Mouse (Mus musculus): ENCODE measurements around the gene Ankrd33b.

Gene Ankrd33b

DNA sequence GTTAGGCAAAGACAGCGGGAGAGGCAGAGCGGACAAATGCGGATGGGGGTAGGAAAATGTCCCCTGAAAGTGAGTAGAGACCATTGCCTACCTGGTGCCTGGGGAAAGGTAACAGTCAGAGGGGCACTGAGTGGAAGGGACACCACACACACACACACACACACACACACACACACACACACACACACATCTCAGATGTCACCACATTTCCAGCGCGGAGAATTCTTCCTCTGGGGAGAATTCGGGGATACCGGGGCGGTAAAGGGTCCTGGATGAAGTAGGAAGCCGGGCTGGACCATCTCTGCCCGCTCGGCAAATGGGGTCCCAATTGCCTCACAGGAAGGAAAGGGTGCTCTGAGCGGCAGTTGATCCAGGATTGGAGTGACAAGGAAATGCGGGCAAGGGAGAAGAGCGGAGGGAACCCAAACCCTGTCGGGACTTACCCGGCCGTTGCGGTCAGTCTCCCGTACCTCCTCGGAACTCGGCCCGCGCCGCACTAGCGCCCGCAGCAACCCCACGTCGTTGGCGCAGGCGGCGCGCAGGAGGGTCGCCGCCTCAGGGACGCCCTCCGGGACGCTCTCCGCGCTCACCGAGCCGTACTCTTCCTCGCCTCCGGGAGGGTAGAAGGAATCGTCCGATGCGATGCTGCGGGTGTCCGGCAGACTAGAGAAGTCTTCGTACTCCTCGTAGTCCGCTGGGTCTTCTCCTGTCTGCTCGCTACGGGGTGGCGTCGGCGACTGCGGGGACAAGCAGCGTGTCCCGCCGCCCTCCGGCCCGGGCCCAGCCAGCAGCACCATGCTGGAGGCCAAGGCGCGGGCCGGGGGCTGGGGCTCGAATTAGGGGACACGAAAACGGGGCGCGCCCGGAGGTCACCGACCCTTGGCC lies 688 bp downstream of the Ankrd33b start:
- DNase-seq, result peak; percentile 50

DNA sequence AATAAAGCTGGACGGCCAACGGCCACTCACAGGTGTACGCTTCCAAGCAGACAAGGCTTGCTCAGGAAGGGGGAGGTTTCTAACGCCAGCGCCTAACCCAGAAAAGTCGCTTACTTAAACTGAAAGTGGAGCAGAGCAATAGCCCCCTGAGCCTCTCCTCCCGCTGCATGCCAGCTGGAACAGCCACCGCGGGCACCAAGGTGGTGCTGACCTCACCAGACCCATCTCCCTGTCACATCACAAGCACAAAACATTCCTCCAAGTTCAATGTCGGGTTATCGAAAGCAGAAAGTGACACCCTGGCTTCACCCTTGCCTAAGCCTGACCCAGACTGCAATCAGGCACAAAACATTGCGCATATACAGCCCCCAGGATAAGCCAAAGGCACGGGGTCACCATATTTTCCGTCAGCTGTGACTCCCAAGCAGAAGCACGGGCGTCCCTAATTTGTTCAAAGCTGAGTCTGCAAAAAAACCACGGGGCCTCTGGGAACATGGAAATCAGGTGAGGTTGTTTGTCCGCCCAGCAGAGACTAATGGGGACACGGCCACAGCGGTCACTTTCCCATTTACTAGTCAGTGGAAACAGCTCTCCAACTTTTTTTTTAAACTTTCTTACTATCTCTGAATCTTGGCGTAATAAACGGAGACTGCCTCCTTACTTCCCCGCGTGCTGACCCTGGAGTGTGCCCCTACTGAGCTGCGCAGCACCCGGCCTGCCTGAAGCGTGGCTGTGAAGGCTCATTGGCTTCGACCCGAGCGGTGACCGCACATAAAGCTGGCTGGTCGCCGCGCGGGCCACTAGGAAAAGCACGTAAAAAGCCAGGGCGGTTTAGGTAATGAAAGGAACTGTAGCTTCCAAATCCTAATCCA lies 1.6 kb downstream of the Ankrd33b start:
- DNase-seq, result peak; percentile 58

DNA sequence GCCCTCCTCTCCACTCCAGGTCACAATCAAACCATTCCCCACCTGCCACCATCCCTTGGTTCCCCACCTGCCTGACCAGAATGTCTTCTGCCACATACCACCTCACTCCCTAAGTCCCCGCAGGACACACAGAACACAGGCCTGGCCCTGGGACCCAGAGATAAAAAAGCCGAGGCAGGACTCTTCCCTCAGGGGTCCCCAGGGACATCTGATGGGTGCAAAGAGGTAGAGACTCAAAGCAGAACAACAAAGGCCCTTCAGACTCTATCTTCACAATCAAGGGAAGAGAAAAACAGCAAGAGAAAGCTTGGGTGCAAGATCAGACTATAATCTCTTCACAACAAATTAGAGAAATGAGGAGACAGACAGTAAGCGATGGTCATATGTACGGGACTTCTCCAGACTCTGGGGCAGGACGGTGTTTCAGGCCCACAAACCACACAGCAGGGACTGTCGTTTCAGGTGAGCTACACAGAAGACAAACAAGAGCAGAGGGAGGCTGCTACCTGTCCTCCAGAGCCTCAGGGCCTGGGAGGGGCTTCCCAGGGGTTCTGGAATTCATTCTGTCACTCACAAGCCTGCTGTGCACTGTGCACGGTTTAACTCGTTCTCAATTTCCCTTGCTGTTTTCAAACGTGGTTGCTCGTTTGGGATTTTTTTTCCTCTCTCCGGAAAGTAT lies 2.3 kb downstream of the Ankrd33b start:
- DNase-seq, result no peak

DNA sequence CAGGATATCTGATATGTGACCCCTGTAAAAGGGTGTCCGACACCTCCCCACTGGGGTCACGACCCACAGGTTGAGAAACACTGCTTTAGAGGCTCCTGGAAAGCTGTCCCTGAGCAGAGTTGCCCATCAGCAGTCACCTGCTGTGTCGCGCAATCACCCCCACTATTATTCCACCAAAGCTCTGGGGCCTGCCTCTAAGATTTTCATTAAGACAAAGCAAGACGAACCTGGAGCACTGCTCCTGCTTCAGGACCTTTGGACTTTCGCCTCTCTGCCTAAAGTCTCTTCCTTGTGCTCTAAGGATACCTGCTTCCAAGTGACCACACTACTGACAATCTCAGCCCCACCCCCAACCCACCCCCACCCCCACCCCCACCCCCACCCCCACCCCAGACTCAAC lies 3.1 kb downstream of the Ankrd33b start:
- DNase-seq, result no peak

DNA sequence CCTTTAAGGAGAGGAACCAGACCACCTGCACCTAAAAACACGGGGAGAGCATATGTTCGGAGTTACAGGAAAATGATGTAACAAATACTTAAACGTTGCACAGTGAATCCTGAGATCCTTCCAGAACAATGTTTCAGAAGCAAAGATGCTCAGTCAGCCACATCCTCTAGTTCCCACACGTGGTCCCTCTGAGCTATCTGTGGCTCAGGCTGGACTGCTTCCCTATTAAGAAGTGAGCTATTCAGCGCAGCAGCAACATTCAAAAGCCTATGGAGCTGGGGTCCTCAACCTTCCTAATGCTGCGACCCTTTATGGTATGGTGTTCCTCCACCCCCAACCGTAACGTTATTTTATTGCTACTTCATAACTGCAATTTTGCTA lies 3.6 kb downstream of the Ankrd33b start:
- DNase-seq, result no peak

DNA sequence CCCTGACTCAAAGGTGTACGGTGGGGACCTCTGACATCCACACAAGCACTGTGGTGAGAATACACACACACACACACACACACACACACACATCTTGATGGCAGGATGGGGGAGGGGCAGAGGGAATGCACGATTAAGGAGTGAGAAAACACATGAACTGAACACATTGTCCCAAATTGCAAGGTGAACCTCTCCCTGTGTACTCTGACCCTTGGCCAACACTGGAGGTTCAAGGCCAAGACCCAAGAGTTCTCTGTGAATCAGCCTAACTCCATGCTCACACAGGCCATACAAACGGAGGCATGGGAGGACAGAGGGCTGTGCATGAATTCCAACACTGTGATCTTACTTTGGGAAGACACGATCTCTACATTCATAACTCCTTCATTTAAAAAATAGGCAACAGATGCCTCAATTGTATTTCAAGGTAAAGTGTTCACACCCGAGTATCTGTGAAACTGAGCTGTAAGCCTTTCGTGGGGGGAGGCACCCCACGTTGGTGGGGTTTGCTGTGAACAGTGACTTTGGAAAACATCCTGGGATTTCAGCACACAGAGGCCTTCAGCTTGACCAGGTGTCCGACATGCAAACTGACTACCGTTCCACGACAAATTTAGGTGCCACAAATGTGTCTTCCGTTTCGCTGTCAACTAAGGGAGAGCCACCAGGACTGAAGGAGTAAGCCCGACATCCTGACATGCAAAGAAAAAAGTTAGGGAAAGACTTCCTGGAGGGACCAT lies 4.1 kb downstream of the Ankrd33b start:
- no peak for DNase-seq

DNA sequence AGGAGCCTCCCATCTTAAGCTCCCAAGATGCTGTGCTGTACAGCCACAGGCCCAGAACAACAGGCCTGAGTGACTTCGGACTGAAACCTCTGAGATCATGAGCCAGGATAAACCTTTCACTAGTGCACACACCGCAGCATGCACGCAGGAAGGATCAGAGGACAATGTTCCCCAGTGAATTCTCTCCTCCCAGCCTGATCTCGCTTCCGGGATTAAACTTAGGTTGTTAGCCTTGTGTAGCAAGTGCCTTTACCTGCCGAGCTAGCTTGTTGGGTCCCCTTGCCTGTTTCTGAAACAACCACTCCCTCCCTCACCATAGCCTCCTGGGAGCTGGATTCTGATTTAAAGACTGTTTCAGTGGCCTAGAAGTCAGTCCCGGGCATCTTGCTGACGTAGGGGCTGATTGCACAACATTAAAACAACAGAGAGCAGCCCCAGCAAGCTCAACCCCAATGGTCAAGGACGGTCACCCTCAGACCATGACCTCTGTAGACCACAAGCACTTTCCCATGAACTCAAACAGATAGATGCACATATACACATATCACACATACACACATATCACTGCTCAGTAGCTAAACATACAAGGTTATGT lies 6.2 kb downstream of the Ankrd33b start:
- no peak for DNase-seq

DNA sequence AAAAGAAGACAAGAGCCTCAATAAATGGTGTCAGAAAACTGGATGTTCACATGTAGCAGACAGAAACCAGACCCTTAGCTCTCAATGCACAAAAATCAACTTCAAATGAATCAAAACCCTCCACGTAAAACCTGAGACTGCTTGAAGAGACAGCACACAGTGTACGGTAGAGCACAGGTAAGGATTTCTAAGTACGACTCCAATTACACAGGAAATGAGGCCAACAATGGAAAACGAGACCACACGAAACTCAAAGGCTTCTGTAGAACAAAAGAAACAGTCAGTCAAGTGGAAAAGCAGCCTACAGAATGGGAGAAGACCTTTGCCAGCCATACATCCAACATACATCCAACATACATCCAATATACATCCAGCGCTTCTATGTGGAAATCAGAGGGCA lies 6.9 kb downstream of the Ankrd33b start:
- no peak for DNase-seq

DNA sequence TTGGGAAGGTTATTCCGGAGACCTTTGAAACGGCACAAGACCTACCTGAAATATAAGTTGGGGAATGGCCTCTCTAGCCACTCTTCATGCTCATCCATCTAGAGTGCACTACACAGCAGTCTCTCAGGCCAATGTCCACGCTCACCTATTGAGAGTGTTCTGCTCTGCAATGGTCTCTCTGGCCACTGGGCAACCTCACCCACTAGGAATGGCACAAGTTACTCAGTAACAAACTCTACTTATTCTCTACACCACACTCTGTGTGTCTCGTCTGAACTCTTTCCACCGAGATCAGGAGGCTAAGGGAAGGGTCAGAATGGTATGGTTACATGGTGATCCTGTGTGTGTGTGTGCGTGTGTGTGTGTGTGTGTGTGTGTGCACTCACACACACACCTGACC lies 7.7 kb downstream of the Ankrd33b start:
- DNase-seq, result no peak

DNA sequence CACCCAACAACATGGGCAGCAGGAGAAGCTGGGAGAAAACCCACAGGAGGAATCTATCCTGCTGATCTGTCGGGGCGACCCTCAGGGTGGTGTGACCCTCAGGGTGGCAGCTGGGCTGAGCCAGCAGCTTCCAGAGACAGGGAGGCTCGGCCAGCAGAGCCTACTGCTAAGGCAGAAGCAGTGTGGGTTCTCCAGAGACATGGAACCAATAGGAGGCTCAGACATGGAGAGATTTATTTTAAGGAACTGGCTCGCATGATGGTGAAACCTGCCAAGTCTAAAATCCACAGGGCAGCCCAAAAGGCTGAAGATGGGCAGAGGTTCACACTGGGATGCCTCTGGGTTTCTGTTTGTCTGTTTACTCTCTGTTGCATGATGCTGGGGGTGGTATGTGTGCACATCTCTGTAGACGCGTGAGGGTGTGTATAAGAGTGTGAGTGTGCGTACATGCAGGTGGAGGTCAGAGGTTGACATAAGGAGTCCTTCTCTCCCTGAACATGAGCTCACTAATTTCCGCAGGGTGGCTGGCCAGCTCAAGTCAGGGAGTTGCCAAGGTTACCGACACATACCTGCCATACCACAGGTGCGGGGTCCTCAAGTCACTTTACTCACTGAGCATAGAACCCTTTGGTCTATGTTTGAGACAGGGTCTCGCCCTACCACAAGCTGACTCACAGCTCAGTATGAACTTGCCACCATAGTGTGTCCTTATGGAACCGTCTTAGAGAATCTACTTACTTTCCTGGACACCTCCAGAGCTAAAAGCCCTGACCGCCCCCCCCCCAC lies 14.8 kb downstream of the Ankrd33b start:
- no peak for DNase-seq

DNA sequence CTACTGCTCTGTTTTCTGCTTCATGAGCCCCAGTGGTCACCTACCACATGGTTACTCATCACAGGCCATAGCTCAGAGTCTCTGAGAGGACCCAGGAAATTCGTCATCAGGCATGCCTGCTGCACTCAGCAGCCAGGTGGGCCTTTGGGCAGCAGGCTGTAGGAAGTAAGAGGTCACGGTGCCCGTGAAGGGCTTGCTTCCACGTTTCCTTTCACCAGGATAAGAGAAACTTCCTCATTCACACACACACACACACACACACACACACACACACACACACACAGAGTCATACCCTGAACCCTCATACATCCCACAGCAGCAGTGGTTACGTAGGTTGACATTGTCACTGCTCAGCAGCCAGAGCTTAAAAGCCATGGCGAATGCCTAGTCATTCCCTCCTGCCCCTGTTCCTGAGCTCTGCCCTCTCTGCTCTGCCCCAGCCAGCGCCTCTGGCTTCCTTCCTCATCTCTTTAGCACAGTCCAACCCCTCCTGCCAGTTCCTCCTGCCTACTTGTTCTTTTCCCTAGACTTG lies 17.6 kb downstream of the Ankrd33b start:
- no peak for DNase-seq

DNA sequence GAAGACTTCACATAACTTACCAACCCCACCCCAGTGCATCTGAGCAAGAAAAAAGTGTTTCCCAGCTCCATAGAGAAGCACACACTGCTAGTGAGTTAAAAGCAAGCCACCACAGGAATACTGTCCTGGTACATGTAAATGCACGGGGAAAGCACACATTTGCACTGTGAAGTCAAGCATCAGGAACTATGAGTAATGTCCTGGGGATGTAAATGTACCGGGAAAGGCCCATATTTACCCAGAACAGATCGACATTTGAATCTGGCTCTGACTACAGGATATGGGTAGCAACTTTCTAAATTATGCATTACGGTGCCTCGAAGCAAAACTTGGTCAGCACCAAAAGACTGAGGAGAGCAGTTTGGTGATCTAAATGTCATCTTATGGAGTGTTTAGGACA lies 18.5 kb downstream of the Ankrd33b start:
- no peak for DNase-seq

DNA sequence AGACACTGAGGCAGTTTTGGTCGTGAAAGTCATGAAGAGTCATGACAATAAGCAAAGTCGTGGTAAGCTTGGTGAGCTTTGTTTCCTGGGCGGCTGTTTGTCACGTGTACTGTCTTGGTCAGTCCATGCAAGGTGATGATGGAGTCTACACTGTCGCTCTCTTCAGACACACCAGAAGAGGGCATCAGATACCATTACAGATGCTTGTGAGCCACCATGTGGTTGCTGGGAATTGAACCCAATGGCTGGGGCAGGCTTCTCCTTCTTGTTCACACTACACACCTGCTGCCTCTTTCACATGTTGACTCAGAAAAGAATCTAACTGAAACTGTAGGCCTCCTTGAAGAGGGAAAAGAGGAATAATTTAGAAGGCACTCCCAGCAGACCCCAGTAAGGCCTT lies 19.3 kb downstream of the Ankrd33b start:
- DNase-seq, result no peak

DNA sequence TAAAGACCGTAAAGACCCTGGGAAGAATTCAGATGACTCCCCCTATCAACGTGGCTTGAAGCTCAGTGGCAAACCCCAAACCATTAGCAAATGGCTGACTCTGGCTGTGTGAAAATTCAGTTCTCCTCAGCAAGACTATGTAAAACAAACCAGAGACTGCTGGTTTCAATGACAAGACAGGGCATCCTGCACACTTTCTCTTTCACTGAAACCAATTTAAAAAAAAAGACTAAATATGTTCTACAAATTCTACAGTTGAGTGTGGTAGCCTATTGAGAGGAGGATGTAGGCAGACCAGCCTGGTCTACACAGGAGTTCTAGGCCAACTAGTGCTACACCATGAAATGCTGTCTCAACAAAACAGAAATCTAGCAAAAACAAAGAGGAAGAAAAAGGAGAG lies 21.0 kb downstream of the Ankrd33b start:
- no peak for DNase-seq

DNA sequence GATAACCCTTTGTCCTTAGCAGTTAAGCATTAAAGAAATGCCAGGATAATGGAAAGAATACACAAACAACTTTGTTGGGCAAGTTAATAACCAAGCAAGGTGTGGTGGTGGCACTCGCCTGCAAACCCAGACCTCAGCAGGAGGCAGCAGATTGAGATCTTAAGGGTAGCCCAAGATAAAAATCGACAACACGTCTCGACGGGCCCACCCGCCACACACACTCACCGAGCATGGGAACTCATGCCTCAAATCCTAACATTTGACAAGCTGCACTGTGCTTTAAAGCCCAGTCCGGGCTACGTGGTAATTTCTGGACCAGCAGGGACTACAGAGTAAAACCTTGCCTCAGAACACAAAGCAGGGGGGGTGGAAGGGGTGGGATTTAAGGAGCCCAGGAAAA lies 22.2 kb downstream of the Ankrd33b start:
- no peak for DNase-seq

DNA sequence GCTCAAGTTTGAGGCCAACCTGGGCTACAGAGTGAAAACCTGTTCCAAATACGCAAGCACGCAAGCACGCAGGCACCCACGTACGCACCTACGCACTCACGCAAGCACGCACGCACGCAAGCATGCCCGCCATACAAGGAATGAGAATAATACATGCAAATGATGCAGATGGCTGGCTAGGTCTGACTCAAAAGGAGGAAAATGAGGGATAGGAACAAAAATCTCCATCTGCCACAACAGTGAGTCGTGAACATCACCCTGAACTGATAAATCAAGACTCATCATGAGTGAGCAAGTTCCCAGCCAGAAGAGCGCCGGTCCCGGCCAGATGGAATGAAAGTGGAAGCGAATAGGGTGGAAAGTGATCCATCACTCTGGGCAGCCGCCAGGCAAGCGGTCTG lies 22.7 kb downstream of the Ankrd33b start:
- no peak for DNase-seq

DNA sequence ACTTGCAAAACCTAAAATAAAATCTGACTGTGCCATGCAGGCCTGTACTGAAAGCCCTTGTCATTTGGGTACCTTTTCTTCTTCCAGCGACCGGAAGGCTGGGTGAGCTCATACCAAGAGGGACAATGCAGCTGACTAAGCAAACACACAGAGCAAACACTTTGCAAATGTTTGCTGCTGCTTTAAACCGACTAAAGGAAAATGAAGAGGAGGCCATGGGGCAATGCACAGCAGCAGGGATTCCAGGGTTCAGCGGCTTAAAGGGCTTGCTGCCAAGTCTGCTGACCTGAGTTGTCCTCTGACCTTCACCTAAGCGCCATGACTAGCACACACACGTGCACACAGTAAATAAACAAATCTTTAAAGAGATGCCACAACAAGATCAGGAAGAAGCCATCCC lies 23.9 kb downstream of the Ankrd33b start:
- DNase-seq, result peak; percentile 47

DNA sequence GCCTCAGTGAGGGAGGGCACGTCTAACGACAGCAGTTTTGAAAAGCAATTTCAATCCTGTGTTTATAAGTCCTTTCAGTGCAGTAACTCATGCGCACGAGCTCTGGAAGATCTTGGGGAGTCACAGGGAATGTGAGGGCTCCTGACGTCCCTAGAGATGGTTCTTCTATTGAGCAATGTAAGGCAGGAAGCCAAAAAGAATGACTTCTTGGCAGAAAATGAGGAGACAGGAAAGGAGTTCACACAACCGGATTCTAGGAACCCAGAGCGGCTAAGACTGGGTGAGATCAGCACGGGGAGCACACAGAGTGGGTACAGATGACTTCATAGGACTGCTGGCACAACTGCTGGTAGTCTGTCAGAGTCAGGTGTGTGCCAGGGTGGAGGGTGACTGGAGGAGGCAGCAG lies 25.0 kb downstream of the Ankrd33b start:
- DNase-seq, result no peak

DNA sequence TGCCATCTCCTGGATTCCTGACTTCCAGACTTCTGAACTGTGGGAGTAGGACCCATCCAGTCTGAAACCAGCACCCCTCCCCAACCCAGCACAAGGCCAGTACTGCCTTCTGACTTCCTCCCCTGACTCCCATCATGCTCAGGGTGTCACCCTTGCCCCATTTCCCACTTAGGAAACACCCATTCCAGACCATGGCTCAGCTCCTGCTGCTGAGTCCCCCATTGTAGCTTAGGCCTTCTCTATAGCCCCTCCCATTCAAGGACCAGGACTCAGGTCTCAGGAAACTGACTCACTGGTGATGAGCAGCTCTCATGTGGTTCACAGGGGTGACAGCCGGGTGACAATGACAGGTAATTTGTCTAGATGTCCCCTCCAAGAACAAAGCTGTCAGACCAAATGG lies 25.5 kb downstream of the Ankrd33b start:
- no peak for DNase-seq

DNA sequence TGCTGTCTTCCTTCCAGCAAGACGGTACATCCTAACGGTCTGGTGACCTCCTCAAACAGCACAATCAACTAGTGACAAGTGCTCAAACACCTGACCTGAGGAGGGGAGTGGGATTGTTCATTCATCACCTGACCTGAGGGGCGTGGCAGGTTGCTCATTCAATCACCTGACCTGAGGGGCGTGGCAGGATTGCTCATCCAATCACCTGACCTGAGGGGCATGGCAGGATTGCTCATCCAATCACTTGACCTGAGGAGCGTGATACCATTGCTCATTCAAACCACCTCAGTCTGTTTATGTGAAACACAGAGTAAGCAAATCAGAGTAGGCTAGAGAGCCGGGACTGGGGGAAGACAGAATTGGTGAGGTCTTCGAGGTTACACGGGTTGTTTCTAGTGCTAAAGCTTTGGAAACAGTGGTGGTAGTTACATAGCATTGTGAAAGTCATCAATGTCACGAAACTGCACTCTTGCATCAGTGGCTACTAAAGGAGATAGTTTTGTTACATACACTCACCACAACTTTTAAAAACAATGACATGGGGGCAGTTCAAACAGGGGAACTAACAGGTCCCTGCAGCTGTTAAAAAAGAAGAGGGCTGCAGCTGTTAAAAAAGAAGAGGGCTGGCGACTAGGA lies 28.8 kb downstream of the Ankrd33b start:
- DNase-seq, result no peak

DNA sequence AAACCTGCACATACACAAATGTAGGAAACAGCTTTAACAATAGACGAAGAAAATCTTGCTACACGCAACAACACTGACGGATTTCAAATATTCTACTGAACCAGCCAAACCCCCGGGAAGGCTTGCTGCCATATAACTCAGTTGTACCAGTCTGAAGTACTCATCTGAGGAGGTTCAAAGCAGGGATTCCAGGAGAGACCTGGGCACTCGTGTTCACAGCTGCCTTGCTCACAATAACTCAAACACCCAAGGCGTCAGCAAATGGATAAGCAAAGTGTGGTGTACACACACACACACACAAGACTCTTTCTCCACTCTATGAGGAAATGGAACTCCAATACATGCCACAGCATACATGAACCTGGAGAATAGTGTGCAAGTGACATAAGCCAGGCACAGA lies 29.5 kb downstream of the Ankrd33b start:
- DNase-seq, result no peak
